Mouse (Mus musculus) midbrain, embryonic 16.5 days (tissue): Measurements from ENCODE around the gene Tspan9. TPM values are rescaled to one million over a fixed set of nuclear protein-coding genes. Genes with fewer than 3 reads are reported as not detected.

ENCODE experiments used
- ATAC-seq: fragments of 200-750 bp; cut with Nextera tagmentation; 2 replicates; pipeline ENCODE4 v1.8.0; 2017; ENCODE audit warnings: moderate TSS enrichment
- H3K27ac ChIP-seq: fragments of 300-500 bp; sonication (generic); 2 replicates; pipeline ENCODE4 v1.5.1; 2014; ENCODE audit warnings: mild to moderate bottlenecking, low read length, mixed read lengths
- H3K27me3 ChIP-seq: fragments of 300-500 bp; sonication (generic); 2 replicates; pipeline ENCODE4 v1.6.1; 2014; ENCODE audit warnings: low read depth, low read length, mixed read lengths; ENCODE audit not compliant: control insufficient read depth, insufficient read depth
- H3K36me3 ChIP-seq: fragments of 300-500 bp; sonication (generic); 2 replicates; pipeline ENCODE4 v1.6.1; 2014; ENCODE audit warnings: mild to moderate bottlenecking, low read length, moderate library complexity, mixed read lengths; ENCODE audit not compliant: control insufficient read depth, insufficient read depth
- H3K4me1 ChIP-seq: fragments of 300-500 bp; sonication (generic); 2 replicates; pipeline ENCODE4 v1.6.1; 2014; ENCODE audit warnings: mild to moderate bottlenecking, low read length, mixed read lengths; ENCODE audit not compliant: control insufficient read depth, insufficient read depth
- H3K4me2 ChIP-seq: fragments of 300-500 bp; sonication (generic); 2 replicates; pipeline ENCODE4 v1.6.1; 2014; ENCODE audit warnings: mild to moderate bottlenecking, low read length, mixed read lengths
- H3K4me3 ChIP-seq: fragments of 300-500 bp; sonication (generic); 2 replicates; pipeline ENCODE4 v1.5.1; 2014; ENCODE audit warnings: low read depth, mild to moderate bottlenecking, low read length, moderate library complexity, mixed read lengths
- H3K9ac ChIP-seq: fragments of 300-500 bp; sonication (generic); 2 replicates; pipeline ENCODE4 v1.6.1; 2014; ENCODE audit warnings: low read depth, low read length, mixed read lengths
- H3K9me3 ChIP-seq: fragments of 300-500 bp; sonication (generic); replicated peaks from 2 replicates; pipeline ENCODE4 v1.6.1; 2014; ENCODE audit warnings: mild to moderate bottlenecking, low read length, mixed read lengths; ENCODE audit not compliant: control insufficient read depth, poor library complexity, severe bottlenecking
- WGBS: fragments of 180-500 bp; shearing (Covaris S2); extraction: QIAGEN DNeasy Blood & Tissue Kit; methylation state at CpG from one replicate; pipeline ENCODE4 v1.1.7; 2014; 5-methylcytosine and 5-hydroxymethylcytosine counted together
- polyA plus RNA-seq: library from polyadenylated mRNA; unstranded; fragments of >200 nt; fragmentation: Nextera tagmentation; extraction: Ambion mirVana; gene quantifications from 2 replicates; pipeline ENCODE4 v1.2.1, GENCODE M21; 2015

Gene Tspan9
- polyA plus RNA-seq, 1 experiment from 2014 or later = 46.3 TPM

DNA sequence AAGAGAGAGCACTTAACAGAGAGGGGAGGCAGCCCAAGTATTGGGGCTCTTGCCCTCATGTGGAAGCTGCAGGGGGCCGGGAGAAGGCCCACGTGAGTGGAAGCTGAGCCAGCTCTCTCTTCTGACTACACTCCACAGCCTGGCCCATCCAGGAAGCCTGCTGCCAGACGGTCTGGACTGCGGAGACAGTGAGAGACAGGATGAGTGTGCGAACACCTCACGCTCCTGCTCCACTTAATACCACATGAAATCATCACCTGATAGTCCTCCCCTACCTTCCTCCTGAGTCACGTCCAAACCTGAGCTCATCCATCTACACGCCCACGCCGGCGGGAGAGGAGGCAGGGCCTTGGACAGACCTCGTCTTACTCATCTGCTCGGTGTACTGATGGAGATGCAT lies 81.2 kb downstream of the Tspan9 start:
- peaks cover 24% of the 10 kb centered on the region for H3K4me1 ChIP-seq
- no peak overlapping the region for H3K4me2 ChIP-seq
- no peak overlapping the region for H3K27ac ChIP-seq
- 93% methylated on average over 13 of the region's 13 CpGs for WGBS
- no peaks in the 10 kb centered on the region for H3K9me3 ChIP-seq
- no peak for ATAC-seq
- H3K9ac ChIP-seq = no peak overlapping the region
- no peaks in the 10 kb centered on the region for H3K27me3 ChIP-seq
- H3K36me3 ChIP-seq = no peaks in the 10 kb centered on the region
- H3K4me3 ChIP-seq = no peak overlapping the region

GRCm38 (mm10) chr6:128061342-128061741 lies 82.1 kb downstream of the Tspan9 start:
- WGBS = 82% methylated on average over 5 of the region's 5 CpGs
- no peak overlapping the region for H3K4me2 ChIP-seq
- H3K4me1 ChIP-seq = peaks cover 22% of the 10 kb centered on the region
- H3K9me3 ChIP-seq = no peaks in the 10 kb centered on the region
- no peaks in the 10 kb centered on the region for H3K27me3 ChIP-seq
- no peaks in the 10 kb centered on the region for H3K36me3 ChIP-seq
- H3K27ac ChIP-seq = no peak overlapping the region
- H3K9ac ChIP-seq = no peak overlapping the region
- ATAC-seq = no peak
- H3K4me3 ChIP-seq = no peak overlapping the region

DNA sequence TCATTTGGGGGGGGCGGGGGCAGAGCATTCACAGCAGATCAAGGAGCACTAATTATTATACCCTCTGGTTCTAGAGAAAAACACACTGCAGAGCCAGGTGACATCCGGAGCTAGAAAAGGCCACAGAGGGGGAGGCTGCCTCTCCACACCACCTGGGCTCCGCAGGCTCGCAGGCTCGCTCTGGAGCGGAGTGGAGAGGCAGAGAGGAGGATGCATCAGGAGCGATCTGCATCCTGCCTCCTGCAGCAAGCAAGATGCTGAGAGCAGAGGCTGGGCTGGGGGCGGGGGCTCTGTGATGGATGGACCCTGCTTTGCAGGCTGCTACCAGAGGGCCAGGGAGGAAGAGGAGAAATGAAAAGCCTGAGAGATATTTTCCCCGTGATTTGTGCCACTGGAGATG lies 84.8 kb downstream of the Tspan9 start:
- H3K27me3 ChIP-seq = no peaks in the 10 kb centered on the region
- H3K9ac ChIP-seq = peak overlapping the region; percentile 36
- H3K36me3 ChIP-seq = no peaks in the 10 kb centered on the region
- peak; percentile 53; the same call in 1 of the 2 replicates for ATAC-seq
- H3K27ac ChIP-seq = 0 out of 2 replicates have a peak overlapping the region, but pooled peaks have one; percentile 14
- WGBS = 35% methylated on average over 9 of the region's 9 CpGs
- H3K9me3 ChIP-seq = no peaks in the 10 kb centered on the region
- H3K4me3 ChIP-seq = no peak overlapping the region
- peak overlapping the region; percentile 4 for H3K4me2 ChIP-seq
- H3K4me1 ChIP-seq = peaks cover 13% of the 10 kb centered on the region

GRCm38 (mm10) chr6:128058157-128058556 lies 85.2 kb downstream of the Tspan9 start:
- 42% methylated on average over 7 of the region's 7 CpGs for WGBS
- H3K27ac ChIP-seq = no peak overlapping the region
- peak overlapping the region; percentile 4 for H3K4me2 ChIP-seq
- H3K4me3 ChIP-seq = no peak overlapping the region
- no peaks in the 10 kb centered on the region for H3K27me3 ChIP-seq
- H3K9ac ChIP-seq = peak overlapping the region; percentile 36
- peaks cover 13% of the 10 kb centered on the region for H3K4me1 ChIP-seq
- ATAC-seq = no peak
- H3K36me3 ChIP-seq = no peaks in the 10 kb centered on the region
- H3K9me3 ChIP-seq = no peaks in the 10 kb centered on the region

DNA sequence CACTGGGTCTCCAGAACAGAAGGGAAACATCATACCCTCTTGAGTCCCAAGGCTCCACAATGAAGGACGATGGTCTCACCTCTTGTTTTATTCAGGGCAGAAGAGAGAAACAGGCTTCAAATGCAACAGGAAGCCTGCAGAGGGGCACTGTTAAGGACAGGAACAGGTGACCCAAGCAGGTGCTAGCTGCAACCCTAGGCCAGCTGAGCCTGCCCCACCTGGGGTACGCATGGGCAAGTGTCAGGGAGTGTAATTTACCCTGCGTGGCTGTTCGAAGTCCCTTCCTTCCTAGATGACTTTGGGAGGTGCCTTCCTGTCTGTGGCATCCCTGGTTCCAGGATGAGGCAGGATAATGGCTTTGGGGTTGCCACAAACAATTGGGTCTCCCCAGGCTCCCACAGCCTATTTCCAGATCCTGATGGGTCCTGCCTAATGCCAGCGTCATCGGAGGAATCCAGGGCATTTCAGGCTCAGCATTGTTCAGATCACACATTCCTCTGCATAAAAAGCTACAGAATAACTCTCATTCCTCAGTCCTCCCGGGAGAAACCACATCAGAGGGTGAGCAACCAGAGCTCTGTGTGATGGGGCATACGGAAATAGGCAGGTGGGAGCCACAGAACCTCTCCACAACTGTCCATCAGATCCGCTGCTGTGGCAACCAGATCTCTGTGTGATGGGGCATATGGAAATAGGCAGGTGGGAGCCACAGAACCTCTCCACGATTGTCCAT lies 90.2 kb downstream of the Tspan9 start:
- H3K9ac ChIP-seq = no peak overlapping the region
- peaks cover 7% of the 10 kb centered on the region; the same call in 1 of the 2 replicates for H3K4me1 ChIP-seq
- no peaks in the 10 kb centered on the region for H3K36me3 ChIP-seq
- no peak overlapping the region for H3K4me2 ChIP-seq
- H3K27ac ChIP-seq = no peak overlapping the region
- no peak overlapping the region for H3K4me3 ChIP-seq
- no peaks in the 10 kb centered on the region for H3K9me3 ChIP-seq
- ATAC-seq = peak; percentile 11; the same call in 1 of the 2 replicates
- 56% methylated on average over 10 of the region's 10 CpGs for whole genome bisulfite sequencing
- H3K27me3 ChIP-seq = no peaks in the 10 kb centered on the region

DNA sequence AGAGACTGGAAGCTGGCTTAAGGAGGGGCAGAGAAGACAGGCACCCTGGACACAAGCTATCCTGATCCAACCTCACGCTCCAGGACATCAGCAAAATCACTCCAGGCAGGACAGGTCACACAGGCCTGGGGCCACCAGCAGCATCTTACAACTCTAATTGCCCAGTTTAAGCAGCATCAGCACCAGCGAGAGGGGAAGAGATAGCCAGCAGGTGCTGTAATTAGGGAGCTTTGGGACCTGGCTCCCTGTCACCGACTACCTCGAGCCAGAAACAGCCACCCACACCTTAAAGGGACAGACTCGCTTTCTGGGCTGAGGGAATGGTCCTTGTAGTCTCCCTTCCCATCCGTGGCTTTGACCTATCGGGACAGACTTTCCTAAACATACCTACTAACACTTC lies 95.7 kb downstream of the Tspan9 start:
- no peak for ATAC-seq
- no peak overlapping the region for H3K27ac ChIP-seq
- no peak overlapping the region for H3K9ac ChIP-seq
- peaks cover 8% of the 10 kb centered on the region; the same call in 1 of the 2 replicates for H3K4me1 ChIP-seq
- H3K4me2 ChIP-seq = no peak overlapping the region
- H3K9me3 ChIP-seq = no peaks in the 10 kb centered on the region
- no peaks in the 10 kb centered on the region for H3K36me3 ChIP-seq
- WGBS = 64% methylated on average over 7 of the region's 7 CpGs
- no peak overlapping the region for H3K4me3 ChIP-seq
- no peaks in the 10 kb centered on the region for H3K27me3 ChIP-seq

DNA sequence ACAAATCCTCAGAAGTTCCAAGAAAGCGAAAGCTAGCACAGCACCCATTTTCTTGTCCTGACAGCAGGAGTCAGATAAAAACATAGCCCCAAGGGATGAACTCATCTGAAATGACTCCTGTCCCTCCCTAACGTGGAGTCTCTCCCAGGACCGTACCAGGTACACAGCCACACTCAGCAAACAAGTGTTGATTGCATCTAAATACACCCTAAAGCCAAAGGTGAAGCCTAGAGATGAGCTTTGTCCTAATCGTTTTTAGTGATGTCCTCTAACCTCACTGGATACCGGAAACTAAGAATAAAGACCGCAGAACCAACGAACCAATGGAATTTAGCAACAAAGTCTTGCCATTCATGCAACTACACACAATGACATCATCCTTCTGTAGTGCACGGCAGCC lies 96.2 kb downstream of the Tspan9 start:
- no peaks in the 10 kb centered on the region for H3K36me3 ChIP-seq
- H3K4me2 ChIP-seq = no peak overlapping the region
- WGBS = 86% methylated on average over 8 of the region's 8 CpGs
- no peak overlapping the region for H3K4me3 ChIP-seq
- H3K9me3 ChIP-seq = no peaks in the 10 kb centered on the region
- no peak for ATAC-seq
- H3K9ac ChIP-seq = no peak overlapping the region
- no peak overlapping the region for H3K27ac ChIP-seq
- peaks cover 8% of the 10 kb centered on the region; the same call in 1 of the 2 replicates for H3K4me1 ChIP-seq
- no peaks in the 10 kb centered on the region for H3K27me3 ChIP-seq

- H3K9me3 ChIP-seq = no peaks in the 10 kb centered on the region
- no peak overlapping the region for H3K9ac ChIP-seq
- no peak overlapping the region for H3K4me2 ChIP-seq
- WGBS = 85% methylated on average over 6 of the region's 6 CpGs
- H3K4me3 ChIP-seq = no peak overlapping the region
- H3K36me3 ChIP-seq = no peaks in the 10 kb centered on the region
- peaks cover 8% of the 10 kb centered on the region; the same call in 1 of the 2 replicates for H3K4me1 ChIP-seq
- H3K27ac ChIP-seq = no peak overlapping the region
- no peaks in the 10 kb centered on the region for H3K27me3 ChIP-seq
- ATAC-seq = no peak
These were observed 96.6 kb downstream of the Tspan9 start for GRCm38 (mm10) chr6:128046799-128047198.

DNA sequence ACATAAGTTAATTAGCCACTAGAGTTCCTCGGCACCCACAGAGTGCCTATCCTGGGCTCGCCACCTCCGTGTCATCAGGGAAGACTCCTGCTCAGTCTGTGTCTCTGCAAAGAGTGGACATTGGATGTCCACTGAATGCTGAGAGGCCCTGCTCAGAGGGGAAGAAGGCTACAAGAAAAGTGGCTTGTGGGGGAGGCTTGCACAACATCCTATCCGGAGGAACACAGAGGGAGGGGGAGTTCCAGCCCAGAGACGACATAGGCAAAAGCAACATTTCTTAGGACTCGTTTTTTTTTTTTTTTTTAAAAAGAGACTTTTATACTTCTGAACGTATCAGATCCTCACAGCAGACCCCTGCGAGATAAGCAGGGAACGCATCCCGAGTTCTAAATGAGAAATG lies 98.7 kb downstream of the Tspan9 start:
- 54% methylated on average over 10 of the region's 10 CpGs for WGBS
- Histone ChIP-seq H3K36me3 (no peaks in the 10 kb centered on the region), H3K4me1 (peaks cover 8% of the 10 kb centered on the region; the same call in 1 of the 2 replicates), H3K9ac (no peak overlapping the region), H3K4me2 (no peak overlapping the region), H3K4me3 (no peak overlapping the region), H3K27me3 (no peaks in the 10 kb centered on the region), H3K27ac (no peak overlapping the region), H3K9me3 (no peaks in the 10 kb centered on the region)
- no peak for ATAC-seq
